Mouse (Mus musculus) heart, embryonic 14.5 days (tissue): ENCODE data around the gene Cdkl1. TPM values are rescaled to one million over a fixed set of nuclear protein-coding genes. Genes with fewer than 3 reads are reported as not detected.

Experiments
- ATAC-seq: fragments of 200-750 bp; cut with Nextera tagmentation; 2 replicates; pipeline ENCODE4 v1.8.0; 2017; ENCODE audit warnings: low read depth, moderate TSS enrichment; ENCODE audit not compliant: insufficient number of reproducible peaks, insufficient read depth, low FRiP score
- H3K27ac ChIP-seq, 2 experiments: fragments of 200-500 bp in 1 of 2; fragments of 300-500 bp in 1 of 2; sonication (generic) in 1 of 2; replicated peaks in 1 of 2; 2 replicates each; pipeline ENCODE4 v1.5.1; 2012 to 2014; ENCODE audit warnings: low read depth in 2 of 2, low read length in 2 of 2, control low read depth in 1 of 2, mild to moderate bottlenecking in 1 of 2, mixed read lengths in 1 of 2; ENCODE audit not compliant: control insufficient read depth in 1 of 2, insufficient read depth in 1 of 2
- H3K27me3 ChIP-seq: fragments of 300-500 bp; sonication (generic); 2 replicates; pipeline ENCODE4 v1.6.1; 2014; ENCODE audit warnings: mild to moderate bottlenecking, low read length, control low read depth; ENCODE audit not compliant: control insufficient read depth, insufficient read depth
- H3K36me3 ChIP-seq: fragments of 300-500 bp; sonication (generic); 2 replicates; pipeline ENCODE4 v1.6.1; 2014; ENCODE audit warnings: mild to moderate bottlenecking, control low read depth, low read length, mixed read lengths; ENCODE audit not compliant: control insufficient read depth, insufficient read depth
- H3K4me1 ChIP-seq, 2 experiments: fragments of 200-500 bp in 1 of 2; fragments of 300-500 bp in 1 of 2; sonication (generic) in 1 of 2; 2 replicates each; pipeline ENCODE4 v1.6.1; 2012 to 2014; ENCODE audit warnings: low read length in 2 of 2, control low read depth in 1 of 2, mixed read lengths in 1 of 2; ENCODE audit not compliant: control insufficient read depth in 2 of 2, insufficient read depth in 2 of 2
- H3K4me2 ChIP-seq: fragments of 300-500 bp; sonication (generic); 2 replicates; pipeline ENCODE4 v1.6.1; 2014; ENCODE audit warnings: mild to moderate bottlenecking, low read length
- H3K4me3 ChIP-seq, 2 experiments: fragments of 200-500 bp in 1 of 2; fragments of 300-500 bp in 1 of 2; sonication (generic) in 1 of 2; 2 replicates each; pipeline ENCODE4 v1.5.1; 2012 to 2014; ENCODE audit warnings: low read length in 2 of 2, mild to moderate bottlenecking in 2 of 2, control low read depth in 1 of 2, low read depth in 1 of 2, moderate library complexity in 1 of 2; ENCODE audit not compliant: control insufficient read depth in 1 of 2, insufficient read depth in 1 of 2
- H3K9ac ChIP-seq: fragments of 300-500 bp; sonication (generic); 2 replicates; pipeline ENCODE4 v1.6.1; 2014; ENCODE audit warnings: mild to moderate bottlenecking, low read length
- H3K9me3 ChIP-seq: fragments of 300-500 bp; sonication (generic); 2 replicates; pipeline ENCODE4 v1.6.1; 2016; ENCODE audit warnings: low read length, control low read depth; ENCODE audit not compliant: control insufficient read depth
- WGBS: fragments of 180-500 bp; shearing (Covaris S2); extraction: QIAGEN DNeasy Blood & Tissue Kit; methylation state at CpG from one replicate; pipeline ENCODE4 v1.1.7; 2014; 5-methylcytosine and 5-hydroxymethylcytosine counted together
- polyA plus RNA-seq: library from polyadenylated mRNA; unstranded; fragments of >200 nt; fragmentation: Nextera tagmentation; extraction: Ambion mirVana; gene quantifications from 2 replicates; pipeline ENCODE4 v1.2.1, GENCODE M21; 2014

Cdkl1 gene
- polyA plus RNA-seq, 1 experiment from 2014 or later, result 6.7 TPM

DNA sequence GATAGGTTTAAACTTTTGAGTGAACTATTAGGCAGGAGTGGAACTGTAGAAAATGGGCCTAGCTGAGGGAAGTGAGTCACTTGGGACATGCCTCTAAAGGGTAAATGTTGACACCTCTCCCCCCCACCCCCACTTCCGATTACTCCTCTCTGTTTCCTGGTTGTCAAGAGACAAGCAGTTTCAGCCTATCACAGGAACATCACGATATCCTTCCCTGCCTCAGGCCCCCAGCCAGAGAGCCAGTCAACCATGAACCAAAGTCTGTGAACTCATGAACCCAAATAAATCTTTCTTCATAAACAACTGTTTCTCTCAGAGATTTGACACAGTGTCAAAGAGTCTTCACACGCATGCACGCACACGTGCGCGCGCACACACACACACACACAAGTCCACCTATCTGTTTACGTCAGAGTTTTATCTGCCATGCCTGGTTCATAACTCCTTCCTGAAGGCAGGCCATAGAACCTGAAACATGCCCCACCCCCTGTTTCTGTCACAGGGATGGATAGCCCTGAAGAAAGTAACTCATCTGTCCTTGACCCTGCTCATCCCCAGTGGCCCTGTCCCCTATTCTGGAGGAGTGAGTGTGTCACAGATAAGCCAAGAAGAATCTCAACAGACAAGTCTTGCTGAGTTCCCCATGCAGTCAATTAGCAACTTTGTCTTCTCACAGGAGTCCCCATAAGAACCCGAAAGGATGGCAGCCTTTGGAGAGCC lies 24.7 kb downstream of the Cdkl1 start:
- Histone ChIP-seq H3K36me3 (no peaks in the 10 kb centered on the region), H3K4me3 (no peak overlapping the region), H3K9ac (no peak overlapping the region), H3K27me3 (no peaks in the 10 kb centered on the region), H3K4me1 (peaks cover 2 to 4% of the 10 kb centered on the region in 2 experiments; a peak in 1 of 4 replicates), H3K27ac (no peak overlapping the region), H3K4me2 (no peak overlapping the region), H3K9me3 (peaks cover 5% of the 10 kb centered on the region)
- WGBS, result 82% methylated on average over 10 of the region's 10 CpGs
- ATAC-seq, result no peak

DNA sequence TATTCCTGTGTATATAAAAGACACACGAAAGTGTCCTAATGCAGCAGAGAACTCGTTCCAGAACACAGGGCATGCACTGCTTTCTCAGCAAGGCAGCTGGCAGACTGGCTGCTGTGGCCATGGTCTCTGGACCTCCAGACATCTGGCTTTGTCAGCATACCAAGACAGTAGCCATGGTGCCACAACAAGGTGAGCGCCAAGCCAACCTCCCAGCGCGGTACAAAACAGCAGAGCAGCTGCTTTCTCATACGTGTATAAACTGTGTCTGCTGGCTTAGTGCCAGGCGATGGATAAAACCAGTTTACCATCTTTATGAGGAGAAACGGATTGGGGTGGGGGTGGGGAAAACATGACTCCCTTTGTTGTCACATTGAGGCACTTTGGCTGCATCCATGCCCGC lies 25.5 kb downstream of the Cdkl1 start:
- Histone ChIP-seq H3K27ac (no peak overlapping the region), H3K27me3 (no peaks in the 10 kb centered on the region), H3K4me1 (peaks cover 4 to 6% of the 10 kb centered on the region in 2 experiments; a peak in 2 of 4 replicates), H3K9me3 (peaks cover 3% of the 10 kb centered on the region), H3K9ac (no peak overlapping the region), H3K4me2 (no peak overlapping the region), H3K36me3 (no peaks in the 10 kb centered on the region), H3K4me3 (no peak overlapping the region)
- 84% methylated on average over 9 of the region's 9 CpGs for WGBS
- ATAC-seq, result no peak

DNA sequence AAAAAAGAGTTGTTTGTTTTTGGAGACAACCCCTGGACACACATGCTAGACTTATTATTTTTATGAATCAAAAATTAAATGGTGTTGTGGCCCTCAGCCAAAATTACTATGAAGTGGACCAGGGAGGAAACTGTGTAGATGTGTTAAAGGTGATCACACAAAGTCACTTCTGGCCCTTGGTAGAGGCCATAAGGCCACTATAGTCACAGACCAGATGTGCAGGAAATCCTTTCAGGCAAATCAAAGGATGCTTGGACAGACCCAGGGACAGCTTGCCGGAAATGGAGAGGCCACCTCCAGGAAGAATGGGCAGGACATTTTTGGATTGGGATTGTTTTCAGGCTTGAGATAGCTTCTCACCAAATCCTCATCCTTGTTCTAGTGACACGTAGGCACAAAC lies 29.5 kb downstream of the Cdkl1 start:
- WGBS, result 70% methylated on average over 2 of the region's 2 CpGs
- Histone ChIP-seq H3K9ac (no peak overlapping the region), H3K4me3 (no peak overlapping the region), H3K9me3 (no peaks in the 10 kb centered on the region), H3K27ac (peak overlapping the region in 1 of 2 experiments; percentile 35; a peak in 1 of 4 replicates), H3K36me3 (no peaks in the 10 kb centered on the region), H3K4me2 (no peak overlapping the region), H3K4me1 (peaks cover 11 to 20% of the 10 kb centered on the region in 2 experiments), H3K27me3 (no peaks in the 10 kb centered on the region)
- no peak for ATAC-seq

GRCm38 (mm10) chr12:69760743-69761406 lies 30.2 kb downstream of the Cdkl1 start:
- H3K27ac ChIP-seq, result peak overlapping the region; percentile 25 to 35; a peak in 2 of 4 replicates
- no peaks in the 10 kb centered on the region for H3K27me3 ChIP-seq
- H3K4me1 ChIP-seq, result peaks cover 14 to 26% of the 10 kb centered on the region in 2 experiments
- no peak overlapping the region for H3K4me3 ChIP-seq
- ATAC-seq, result no peak
- H3K36me3 ChIP-seq, result no peaks in the 10 kb centered on the region
- no peaks in the 10 kb centered on the region for H3K9me3 ChIP-seq
- 88% methylated on average over 20 of the region's 20 CpGs for WGBS
- no peak overlapping the region for H3K4me2 ChIP-seq
- H3K9ac ChIP-seq, result no peak overlapping the region

GRCm38 (mm10) chr12:69760014-69760413 lies 31.1 kb downstream of the Cdkl1 start:
- Histone ChIP-seq H3K9me3 (no peaks in the 10 kb centered on the region), H3K4me2 (no peak overlapping the region), H3K4me1 (peaks cover 14 to 26% of the 10 kb centered on the region in 2 experiments), H3K27ac (no peak overlapping the region; a peak in 1 of 4 replicates), H3K4me3 (no peak overlapping the region), H3K27me3 (no peaks in the 10 kb centered on the region), H3K9ac (no peak overlapping the region), H3K36me3 (no peaks in the 10 kb centered on the region)
- WGBS, result 67% methylated on average over 6 of the region's 6 CpGs
- ATAC-seq, result no peak

DNA sequence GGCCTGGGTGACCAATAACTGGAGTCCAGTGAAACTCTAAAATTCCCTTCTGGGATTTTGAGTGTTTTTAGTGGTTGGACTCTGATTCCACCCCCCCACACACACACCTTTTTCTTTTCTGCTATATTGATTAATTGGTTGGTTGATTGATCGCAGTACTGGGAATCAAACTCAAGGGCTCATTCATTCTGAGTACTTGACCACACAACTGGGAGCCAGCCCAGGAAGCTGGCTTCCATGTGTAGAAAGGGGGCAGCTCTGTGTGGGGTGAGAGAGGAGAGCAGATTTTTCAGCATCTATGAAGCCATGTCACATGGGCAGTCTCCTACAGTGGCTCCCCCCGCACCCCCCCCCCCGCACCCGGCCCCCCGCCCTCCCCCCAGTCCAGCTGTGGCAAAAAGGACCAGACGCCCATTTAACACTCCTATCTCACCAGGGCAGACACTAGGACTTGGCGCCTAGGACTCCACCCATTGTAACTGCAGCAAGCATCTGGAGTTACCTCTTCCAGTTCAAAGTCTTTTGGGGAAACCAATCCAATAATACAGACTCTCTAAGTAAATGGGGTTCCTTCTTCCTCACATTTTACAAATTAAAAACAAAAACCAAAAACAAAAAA lies 31.7 kb downstream of the Cdkl1 start:
- Histone ChIP-seq H3K9me3 (no peaks in the 10 kb centered on the region), H3K4me2 (peak overlapping the region; percentile 88), H3K27me3 (no peaks in the 10 kb centered on the region), H3K9ac (peak overlapping the region; percentile 44), H3K4me1 (peaks cover 14 to 26% of the 10 kb centered on the region in 2 experiments), H3K36me3 (no peaks in the 10 kb centered on the region), H3K4me3 (peak overlapping the region in 1 of 2 experiments; percentile 43; a peak in 2 of 4 replicates), H3K27ac (peak overlapping the region; percentile 96 to 99)
- no peak for ATAC-seq
- WGBS, result 20% methylated on average over 7 of the region's 7 CpGs

DNA sequence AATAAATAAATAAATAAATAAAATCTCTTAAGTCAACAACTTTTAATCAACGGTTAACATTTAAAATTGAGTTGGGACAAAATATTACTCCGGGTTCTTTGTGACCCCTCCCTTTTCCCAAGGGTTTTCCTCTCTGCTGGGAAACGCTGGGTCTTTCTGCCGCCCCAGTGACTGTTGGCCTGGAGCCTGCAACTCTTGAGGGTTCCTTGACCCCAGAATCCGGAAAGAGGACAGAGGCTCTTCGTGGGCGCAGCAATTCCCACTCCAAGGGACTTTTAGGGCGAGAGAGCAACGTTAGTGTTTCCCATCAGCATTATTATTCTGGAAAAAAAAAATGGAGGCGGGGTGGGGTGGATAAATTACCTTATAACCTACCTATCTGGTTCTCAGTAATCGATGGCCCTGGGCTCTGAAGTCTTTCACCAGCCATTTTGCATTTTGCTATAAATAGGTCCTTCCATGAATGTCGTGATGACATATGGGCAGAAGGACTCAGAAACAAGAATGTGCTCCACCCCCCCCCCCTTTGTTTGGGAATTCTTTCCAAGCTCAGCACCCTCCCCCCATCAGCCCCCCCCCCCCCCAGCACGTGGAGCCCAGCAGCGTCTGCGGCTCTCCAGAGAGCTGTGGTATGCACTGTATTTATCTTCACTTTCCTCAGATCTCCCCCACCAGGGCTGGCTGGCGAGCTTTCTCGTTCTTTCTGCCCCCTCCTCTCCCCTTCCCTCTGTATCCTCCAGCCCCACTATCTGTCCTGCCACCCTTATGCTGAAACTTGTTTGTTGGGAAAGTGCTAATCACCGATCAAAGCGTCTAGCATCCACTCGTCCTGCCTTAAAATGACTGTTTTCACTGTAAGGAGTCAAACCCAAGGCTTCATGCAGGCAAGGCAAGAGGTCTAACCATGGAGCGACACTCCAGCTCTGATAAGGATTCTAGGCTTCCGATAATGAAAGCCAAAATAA lies 32.6 kb downstream of the Cdkl1 start:
- peak; percentile 68 for ATAC-seq
- no peaks in the 10 kb centered on the region for H3K9me3 ChIP-seq
- H3K27me3 ChIP-seq, result no peaks in the 10 kb centered on the region
- peak overlapping the region; percentile 75 for H3K9ac ChIP-seq
- peaks cover 14 to 26% of the 10 kb centered on the region in 2 experiments for H3K4me1 ChIP-seq
- WGBS, result 1% methylated on average over 21 of the region's 22 CpGs
- peak overlapping the region; percentile 88 for H3K4me2 ChIP-seq
- H3K36me3 ChIP-seq, result peaks cover 6% of the 10 kb centered on the region; the same call in 1 of the 2 replicates
- H3K27ac ChIP-seq, result peak overlapping the region; percentile 96 to 99
- H3K4me3 ChIP-seq, result peak overlapping the region; percentile 43 to 53
